Mouse (Mus musculus) megakaryocyte, embryonic 14.5 days (primary cell): Measurements from ENCODE around the gene Flot1.

ENCODE experiments used
- FLI1 ChIP-seq: IDR thresholded peaks from 2 replicates; pipeline ENCODE4 v1.6.1; 2012; ENCODE audit warnings: low read length, inconsistent platforms, mixed read lengths
- GATA1 ChIP-seq: IDR thresholded peaks from 3 replicates; pipeline ENCODE4 v1.6.1; 2012; ENCODE audit warnings: mixed read lengths, low read length, inconsistent platforms, borderline replicate concordance

GRCm38 (mm10) chr17:35782398-35782797 lies 40.6 kb upstream of the Flot1 start:
- TF ChIP-seq GATA1, result no peak
- TF ChIP-seq FLI1, result no peak
